Mouse (Mus musculus) cortical plate, adult 2 months (tissue): ENCODE measurements at regions not wholly inside any gene's neighbourhood (a gene's known extent, or its start where the extent isn't known, plus 50 kb on each side); places are given as distances from the start of the nearest gene placed in this dataset.

Experiments used
- CTCF ChIP-seq: fragments of 200-500 bp; IDR thresholded peaks from 2 replicates; pipeline ENCODE4 v1.5.1; 2011; ENCODE audit warnings: mild to moderate bottlenecking, control low read depth, low read length; ENCODE audit not compliant: insufficient read depth; ENCODE audit errors: extremely low read depth
- POLR2A ChIP-seq: fragments of 200-500 bp; IDR thresholded peaks from 2 replicates; pipeline ENCODE4 v1.6.1; 2011; ENCODE audit warnings: mild to moderate bottlenecking, low read length, control low read depth; ENCODE audit not compliant: insufficient read depth; ENCODE audit errors: extremely low read depth

- TF ChIP-seq CTCF (no peak), POLR2A (no peak)
Observed at GRCm38 (mm10) chr7:40392207-40392606, 505.9 kb upstream of the Vstm2b start.
